Mouse (Mus musculus): ENCODE results near the gene Tmem178b.

GRCm38 (mm10) chr6:40144371-40144770 is 271.3 kb downstream of the Tmem178b start:
- no peak for TF ChIP-seq CTCF (IDR thresholded peaks at IDR 0.05; ENCODE audit: borderline replicate concordance, insufficient read depth, low read length)
- no peak for TF ChIP-seq POLR2A (IDR thresholded peaks at IDR 0.05; ENCODE audit: low read depth, low read length)

Data from embryonic fibroblast, embryonic 13.5 days (primary cell).